Mouse (Mus musculus): ENCODE data around the gene Ftcd. TPM values are rescaled to one million over a fixed set of nuclear protein-coding genes. Genes with fewer than 3 reads are reported as not detected.
A peak's percentile ranks its signal among the peaks of the same experiment; 100 is the strongest.

Ftcd gene
- 0.03 and 0.04 TPM in 2 replicates for polyA plus RNA-seq (2012; rRNA removed)

DNA sequence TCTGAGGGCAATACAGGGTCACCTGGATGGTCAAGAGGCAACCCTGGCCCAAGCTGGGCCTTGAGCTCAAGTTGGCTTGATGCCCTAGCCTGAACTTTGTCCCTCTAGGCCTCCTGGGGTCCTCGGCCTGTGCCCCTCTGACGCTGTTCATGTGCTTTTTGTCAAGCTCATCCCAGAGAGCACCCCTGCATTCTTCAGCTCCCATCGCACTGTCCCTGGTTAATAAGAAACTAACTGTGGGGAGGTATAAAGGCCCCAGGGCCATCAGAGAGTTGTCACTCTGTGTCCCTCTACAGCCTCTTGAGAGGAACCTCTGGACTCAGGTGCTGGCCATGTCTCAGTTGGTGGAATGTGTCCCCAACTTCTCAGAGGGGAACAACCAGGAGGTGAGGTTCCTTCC is at the start of gene Ftcd:
Ftcd (plus strand) TSS at position 275 of the 400 bp plus-strand sequence.
- TF ChIP-seq POLR2A (IDR thresholded peaks at IDR 0.05; ENCODE audit: borderline replicate concordance, extremely low read depth, insufficient read depth, insufficient read length, poor library complexity, severe bottlenecking) (no peak), CTCF (IDR thresholded peaks at IDR 0.05; ENCODE audit: borderline replicate concordance, extremely low read depth, insufficient read depth, insufficient read length) (no peak)

GRCm38 (mm10) chr10:76530922-76531321 is 44.5 kb upstream of the Ftcd start:
- no peak for DNase-seq (ENCODE audit: low read depth)
- TF ChIP-seq POLR2A (IDR thresholded peaks at IDR 0.05; ENCODE audit: borderline replicate concordance, extremely low read depth, insufficient read depth, insufficient read length, poor library complexity, severe bottlenecking) (no peak), CTCF (IDR thresholded peaks at IDR 0.05; ENCODE audit: borderline replicate concordance, extremely low read depth, insufficient read depth, insufficient read length) (no peak)

More for the DNA sequence above, at the start of gene Ftcd:
- no peak for DNase-seq (ENCODE audit: low read depth)

GRCm38 (mm10) chr10:76531375-76531774 is 44.1 kb upstream of the Ftcd start, which contains the start of gene Lss:
TSS of gene Lss (plus strand) at chr10:76531588.
- DNase-seq (ENCODE audit: low read depth) = peak; percentile 99
- TF ChIP-seq CTCF (IDR thresholded peaks at IDR 0.05; ENCODE audit: borderline replicate concordance, extremely low read depth, insufficient read depth, insufficient read length) = no peak
- no peak for TF ChIP-seq POLR2A (IDR thresholded peaks at IDR 0.05; ENCODE audit: borderline replicate concordance, extremely low read depth, insufficient read depth, insufficient read length, poor library complexity, severe bottlenecking)

- TF ChIP-seq POLR2A (IDR thresholded peaks at IDR 0.05; ENCODE audit: borderline replicate concordance, extremely low read depth, insufficient read depth, insufficient read length, poor library complexity, severe bottlenecking) (no peak), CTCF (IDR thresholded peaks at IDR 0.05; ENCODE audit: borderline replicate concordance, extremely low read depth, insufficient read depth, insufficient read length) (no peak)
- DNase-seq (ENCODE audit: low read depth) = no peak
Observed at GRCm38 (mm10) chr10:76531828-76532227, 43.6 kb upstream of the Ftcd start.

DNA sequence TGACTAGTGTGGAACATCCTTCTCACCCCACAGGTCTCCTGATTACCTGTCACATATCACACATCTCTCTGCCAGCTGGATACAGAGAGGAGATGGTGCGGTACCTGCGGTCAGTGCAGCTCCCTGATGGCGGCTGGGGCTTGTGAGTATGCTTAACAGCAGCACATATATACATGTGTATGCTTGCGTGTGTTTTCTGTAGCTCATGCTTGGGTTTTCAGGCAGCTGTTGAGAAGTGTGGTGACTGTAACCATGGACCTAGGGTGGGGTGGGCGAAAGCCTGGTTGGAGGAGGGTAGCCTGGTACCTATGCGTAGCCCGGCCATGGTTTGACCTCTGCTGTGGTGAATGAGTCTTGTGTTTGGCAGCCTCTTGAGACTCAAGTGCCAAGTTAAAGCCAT is 39.9 kb upstream of the Ftcd start:
- TF ChIP-seq POLR2A (IDR thresholded peaks at IDR 0.05; ENCODE audit: borderline replicate concordance, extremely low read depth, insufficient read depth, insufficient read length, poor library complexity, severe bottlenecking) (no peak), CTCF (IDR thresholded peaks at IDR 0.05; ENCODE audit: borderline replicate concordance, extremely low read depth, insufficient read depth, insufficient read length) (no peak)
- DNase-seq (ENCODE audit: low read depth) = no peak

DNA sequence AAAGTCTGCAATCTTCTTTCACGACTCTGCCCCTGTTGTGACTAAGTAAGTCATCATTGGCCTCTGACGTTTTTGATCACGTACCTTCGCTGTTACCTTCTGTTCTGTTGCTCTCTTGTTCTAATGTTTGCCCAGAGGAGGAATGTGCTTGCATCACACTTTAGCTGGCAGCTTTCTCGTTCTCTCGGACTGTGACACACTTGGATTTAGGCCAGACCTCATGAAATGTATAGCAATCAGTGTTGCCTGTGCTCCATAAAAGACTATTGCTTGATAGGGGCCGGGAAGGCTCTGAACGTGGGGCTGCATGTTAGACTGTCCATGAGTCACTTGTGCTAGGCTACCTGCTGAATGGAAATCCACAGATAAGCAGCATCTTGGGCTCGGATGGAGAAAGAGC is 37.8 kb upstream of the Ftcd start:
- TF ChIP-seq POLR2A (IDR thresholded peaks at IDR 0.05; ENCODE audit: borderline replicate concordance, extremely low read depth, insufficient read depth, insufficient read length, poor library complexity, severe bottlenecking) (no peak), CTCF (IDR thresholded peaks at IDR 0.05; ENCODE audit: borderline replicate concordance, extremely low read depth, insufficient read depth, insufficient read length) (no peak)

GRCm38 (mm10) chr10:76541336-76542085 is 33.9 kb upstream of the Ftcd start:
- TF ChIP-seq CTCF (IDR thresholded peaks at IDR 0.05; ENCODE audit: borderline replicate concordance, extremely low read depth, insufficient read depth, insufficient read length) = no peak
- no peak for TF ChIP-seq POLR2A (IDR thresholded peaks at IDR 0.05; ENCODE audit: borderline replicate concordance, extremely low read depth, insufficient read depth, insufficient read length, poor library complexity, severe bottlenecking)
- no peak for DNase-seq (ENCODE audit: low read depth)

More for the DNA sequence above, 37.8 kb upstream of the Ftcd start:
- no peak for DNase-seq (ENCODE audit: low read depth)

- TF ChIP-seq POLR2A (IDR thresholded peaks at IDR 0.05; ENCODE audit: borderline replicate concordance, extremely low read depth, insufficient read depth, insufficient read length, poor library complexity, severe bottlenecking) (no peak), CTCF (IDR thresholded peaks at IDR 0.05; ENCODE audit: borderline replicate concordance, extremely low read depth, insufficient read depth, insufficient read length) (no peak)
- DNase-seq (ENCODE audit: low read depth) = no peak
Observed at GRCm38 (mm10) chr10:76542636-76543375, 32.6 kb upstream of the Ftcd start.

DNA sequence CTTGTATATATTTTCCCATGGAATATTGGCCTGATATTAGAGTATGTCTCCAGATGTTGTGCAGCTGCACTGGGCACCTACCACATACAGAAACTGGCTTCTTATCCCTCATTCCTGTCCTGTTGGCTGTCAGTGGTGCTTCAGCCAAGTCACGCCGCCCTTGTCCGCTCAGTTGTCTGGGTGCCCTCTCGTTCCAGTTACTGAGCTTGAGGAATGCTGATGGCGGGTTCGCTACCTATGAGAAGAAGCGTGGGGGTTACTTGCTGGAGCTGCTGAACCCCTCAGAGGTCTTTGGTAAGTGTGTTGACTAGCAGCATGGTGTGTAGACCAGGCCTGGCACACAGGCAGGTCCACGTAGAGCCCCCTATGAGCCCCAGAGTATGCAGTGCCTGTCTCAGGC is 28.9 kb upstream of the Ftcd start:
- no peak for DNase-seq (ENCODE audit: low read depth)
- no peak for TF ChIP-seq CTCF (IDR thresholded peaks at IDR 0.05; ENCODE audit: borderline replicate concordance, extremely low read depth, insufficient read depth, insufficient read length)
- TF ChIP-seq POLR2A (IDR thresholded peaks at IDR 0.05; ENCODE audit: borderline replicate concordance, extremely low read depth, insufficient read depth, insufficient read length, poor library complexity, severe bottlenecking) = no peak

GRCm38 (mm10) chr10:76548218-76548617 is 27.2 kb upstream of the Ftcd start:
- TF ChIP-seq CTCF (IDR thresholded peaks at IDR 0.05; ENCODE audit: borderline replicate concordance, extremely low read depth, insufficient read depth, insufficient read length) (no peak), POLR2A (IDR thresholded peaks at IDR 0.05; ENCODE audit: borderline replicate concordance, extremely low read depth, insufficient read depth, insufficient read length, poor library complexity, severe bottlenecking) (no peak)
- DNase-seq (ENCODE audit: low read depth) = no peak

GRCm38 (mm10) chr10:76550458-76550857 is 25.0 kb upstream of the Ftcd start:
- DNase-seq (ENCODE audit: low read depth) = peak; percentile 11

More at GRCm38 (mm10) chr10:76550458-76550857, 25.0 kb upstream of the Ftcd start:
- TF ChIP-seq CTCF (IDR thresholded peaks at IDR 0.05; ENCODE audit: borderline replicate concordance, extremely low read depth, insufficient read depth, insufficient read length) = peak; percentile 43; the same call in 1 of the 2 replicates
- TF ChIP-seq POLR2A (IDR thresholded peaks at IDR 0.05; ENCODE audit: borderline replicate concordance, extremely low read depth, insufficient read depth, insufficient read length, poor library complexity, severe bottlenecking) = no peak

Measured in brain, embryonic 14.5 days (tissue).